9 mouse cellular contexts compared by ENCODE assay signal in genomic region chr14:54687251-54687650, GRCm38 (mm10). TPM values are rescaled to one million over a fixed set of nuclear protein-coding genes. Genes with fewer than 3 reads are reported as not detected.
DNase-seq lines count a peak whose midpoint lies in the region; ATAC-seq lines count a peak whose summit lies in the region.
"Had no signal": no experiment of that assay in that cellular context is flagged by ENCODE, and none has a peak within 500 bp of the region (broad histone marks: within the 10 kb centered on the region; RNA-seq: fewer than 3 reads in every experiment).

No protein-coding gene starts in this region.

- H3K27ac ChIP-seq in heart, embryonic 16.5 days (ENCODE audit: low read length), result peak overlapping the region; percentile 99
- no peak overlapping the region for H3K27ac ChIP-seq in hindbrain, embryonic 11.5 days (ENCODE audit: low read depth, low read length)
- peak overlapping the region; percentile 48; the same call in 1 of the 2 replicates for H3K27ac ChIP-seq in midbrain, embryonic 13.5 days

- H3K9ac ChIP-seq in heart, embryonic 16.5 days (ENCODE audit: low read length), result peak overlapping the region; percentile 100
- H3K9ac ChIP-seq in hindbrain, embryonic 11.5 days (ENCODE audit: low read depth, low read length), result peak overlapping the region; percentile 76
- H3K9ac ChIP-seq in midbrain, embryonic 13.5 days (replicated peaks), result peak overlapping the region; percentile 77

- 4% methylated on average over 8 of the region's 8 CpGs for WGBS in heart, embryonic 16.5 days
- 5% methylated on average over 8 of the region's 8 CpGs for WGBS in hindbrain, embryonic 11.5 days
- WGBS in midbrain, embryonic 13.5 days, result 9% methylated on average over 8 of the region's 8 CpGs

- ATAC-seq in heart, embryonic 16.5 days (replicated peaks; ENCODE audit: extremely low read depth, insufficient read depth, low FRiP score), result no peak
- ATAC-seq in hindbrain, embryonic 11.5 days (ENCODE audit: low FRiP score), result no peak
- no peak for ATAC-seq in midbrain, embryonic 13.5 days

- peaks cover 19% of the 10 kb centered on the region for H3K36me3 ChIP-seq in heart, embryonic 16.5 days (ENCODE audit: control insufficient read depth, insufficient read depth)
- H3K36me3 ChIP-seq in hindbrain, embryonic 11.5 days (ENCODE audit: control insufficient read depth, insufficient read depth, low read length), result 0 out of 2 replicates have a peak, but pooled peaks cover 7% of the 10 kb centered on the region
- peaks cover 37% of the 10 kb centered on the region for H3K36me3 ChIP-seq in midbrain, embryonic 13.5 days

- H3K9me3 ChIP-seq in heart, embryonic 16.5 days (replicated peaks; ENCODE audit: control insufficient read depth, low read length), result no peaks in the 10 kb centered on the region
- H3K9me3 ChIP-seq in hindbrain, embryonic 11.5 days (ENCODE audit: control insufficient read depth, low read length), result no peaks in the 10 kb centered on the region
- H3K9me3 ChIP-seq in midbrain, embryonic 13.5 days, result no peaks in the 10 kb centered on the region

- H3K4me2 ChIP-seq in heart, embryonic 16.5 days (ENCODE audit: low read depth, low read length), result peak overlapping the region; percentile 84
- peak overlapping the region; percentile 67 for H3K4me2 ChIP-seq in hindbrain, embryonic 11.5 days (replicated peaks; ENCODE audit: low read depth, low read length)
- H3K4me2 ChIP-seq in midbrain, embryonic 13.5 days (replicated peaks), result peak overlapping the region; percentile 68

- DNase-seq in heart, adult 9 months (ENCODE audit: low spot score in 2 of 2), result no peak
- DNase-seq in MN1 (ENCODE audit: low spot score), result peak; percentile 20
- DNase-seq in hindbrain, embryonic 11.5 days (ENCODE audit: low spot score), result no peak
- DNase-seq in frontal cortex, postnatal 10 days (ENCODE audit: low spot score in 2 of 2), result no peak
- no peak for DNase-seq in spleen, postnatal 14 days (ENCODE audit: low spot score in 2 of 2)
- DNase-seq in cerebellum, adult 9-11 months, result no peak

- peaks cover 27% of the 10 kb centered on the region for H3K4me1 ChIP-seq in heart, embryonic 16.5 days (ENCODE audit: control insufficient read depth, insufficient read depth, low read length)
- no peaks in the 10 kb centered on the region; the same call in 1 of the 2 replicates for H3K4me1 ChIP-seq in hindbrain, embryonic 11.5 days (replicated peaks; ENCODE audit: control insufficient read depth, insufficient read depth, low read length)
- peaks cover 48% of the 10 kb centered on the region for H3K4me1 ChIP-seq in midbrain, embryonic 13.5 days (replicated peaks)

- H3K4me3 ChIP-seq in heart, embryonic 16.5 days (ENCODE audit: low read length), result peak overlapping the region; percentile 96
- peak overlapping the region; percentile 84 for H3K4me3 ChIP-seq in hindbrain, embryonic 11.5 days (ENCODE audit: low read depth, low read length)
- peak overlapping the region; percentile 74 for H3K4me3 ChIP-seq in midbrain, embryonic 13.5 days (replicated peaks)

- H3K27me3 ChIP-seq in heart, embryonic 16.5 days (ENCODE audit: control insufficient read depth, insufficient read depth, low read length), result no peaks in the 10 kb centered on the region
- no peaks in the 10 kb centered on the region for H3K27me3 ChIP-seq in hindbrain, embryonic 11.5 days (ENCODE audit: control insufficient read depth, insufficient read depth, low read length)
- H3K27me3 ChIP-seq in midbrain, embryonic 13.5 days, result no peaks in the 10 kb centered on the region
- H3K27me3 ChIP-seq: Patski had no signal

RNA-seq across cellular contexts. Expression of gene Acin1, which starts 0.5 kb away (rescaled TPM):
- polyA plus RNA-seq in heart, embryonic 16.5 days (2015; fragmentation: Nextera tagmentation; extraction: Ambion mirVana), result 69.1 and 73.5 TPM in 2 replicates
- 148 and 185 TPM in 2 replicates for polyA plus RNA-seq in hindbrain, embryonic 11.5 days (2014; fragmentation: Nextera tagmentation; extraction: Ambion mirVana)
- polyA plus RNA-seq in midbrain, embryonic 13.5 days (2015; fragmentation: Nextera tagmentation; extraction: Ambion mirVana), result 185 and 187 TPM in 2 replicates

RNA-seq across cellular contexts. Expression of gene 1700123O20Rik, which starts 1.2 kb away (rescaled TPM):
- polyA plus RNA-seq in heart, embryonic 16.5 days (2015; fragmentation: Nextera tagmentation; extraction: Ambion mirVana), result 42.8 and 49.8 TPM in 2 replicates
- 99.9 and 108 TPM in 2 replicates for polyA plus RNA-seq in hindbrain, embryonic 11.5 days (2014; fragmentation: Nextera tagmentation; extraction: Ambion mirVana)
- 75.4 and 76.6 TPM in 2 replicates for polyA plus RNA-seq in midbrain, embryonic 13.5 days (2015; fragmentation: Nextera tagmentation; extraction: Ambion mirVana)

RNA-seq across cellular contexts. Expression of gene Gm29776, which starts 11.4 kb away (rescaled TPM):
- polyA plus RNA-seq in heart, embryonic 16.5 days (2015; fragmentation: Nextera tagmentation; extraction: Ambion mirVana), result 0.17 and 0.18 TPM in 2 replicates
- polyA plus RNA-seq in hindbrain, embryonic 11.5 days (2014; fragmentation: Nextera tagmentation; extraction: Ambion mirVana), result 0.06 TPM in 2 replicates
- 0.27 and 0.32 TPM in 2 replicates for polyA plus RNA-seq in midbrain, embryonic 13.5 days (2015; fragmentation: Nextera tagmentation; extraction: Ambion mirVana)

RNA-seq across cellular contexts. Expression of gene Cebpe, which starts 24.7 kb away (rescaled TPM):
- not detected in 2 replicates for polyA plus RNA-seq in heart, embryonic 16.5 days (2015; fragmentation: Nextera tagmentation; extraction: Ambion mirVana)
- polyA plus RNA-seq in hindbrain, embryonic 11.5 days (2014; fragmentation: Nextera tagmentation; extraction: Ambion mirVana), result 0.20 TPM in 1 of 2 replicates, not detected in the other
- polyA plus RNA-seq in midbrain, embryonic 13.5 days (2015; fragmentation: Nextera tagmentation; extraction: Ambion mirVana), result not detected in 2 replicates
- polyA plus RNA-seq: Patski had no signal

RNA-seq across cellular contexts. Expression of gene Cdh24, which starts 46.1 kb away (rescaled TPM):
- 1.4 and 1.9 TPM in 2 replicates for polyA plus RNA-seq in heart, embryonic 16.5 days (2015; fragmentation: Nextera tagmentation; extraction: Ambion mirVana)
- 5.6 and 8.1 TPM in 2 replicates for polyA plus RNA-seq in hindbrain, embryonic 11.5 days (2014; fragmentation: Nextera tagmentation; extraction: Ambion mirVana)
- polyA plus RNA-seq in midbrain, embryonic 13.5 days (2015; fragmentation: Nextera tagmentation; extraction: Ambion mirVana), result 9.5 and 12.3 TPM in 2 replicates
